Mouse (Mus musculus) MEL (cell line): ENCODE measurements at regions not wholly inside any gene's neighbourhood (a gene's known extent, or its start where the extent isn't known, plus 50 kb on each side); places are given as distances from the start of the nearest gene placed in this dataset.

Experiments used
- DNase-seq: peaks from one replicate; pipeline ENCODE4 v3.0.0; 2011; ENCODE audit warnings: low read depth, low spot score
- H3K27ac ChIP-seq: 2 replicates; pipeline ENCODE4 v1.5.1; 2012; ENCODE audit warnings: low read depth, mild to moderate bottlenecking, control low read depth, low read length, moderate library complexity; ENCODE audit not compliant: control insufficient read depth
- H3K27me3 ChIP-seq, 2 experiments: fragments of 150-350 bp in 1 of 2; sonication (generic) in 1 of 2; 2 replicates each; pipeline ENCODE4 v1.6.1; 2012; ENCODE audit warnings: low read length in 2 of 2, mild to moderate bottlenecking in 2 of 2, improper control_type of control experiment in 1 of 2, moderate library complexity in 1 of 2; ENCODE audit not compliant: insufficient read depth in 2 of 2, control insufficient read depth in 1 of 2
- H3K36me3 ChIP-seq, 2 experiments: 2 replicates each; pipeline ENCODE4 v1.6.1; 2012 to 2014; ENCODE audit warnings: low read length in 2 of 2, improper control_type of control experiment in 1 of 2, inconsistent platforms in 1 of 2, mild to moderate bottlenecking in 1 of 2; ENCODE audit not compliant: insufficient read depth in 2 of 2, control insufficient read depth in 1 of 2
- H3K4me1 ChIP-seq, 2 experiments: fragments of 150-350 bp in 1 of 2; sonication (generic) in 1 of 2; 2 replicates each; pipeline ENCODE4 v1.6.1; 2012; ENCODE audit warnings: low read length in 2 of 2, improper control_type of control experiment in 1 of 2, mild to moderate bottlenecking in 1 of 2; ENCODE audit not compliant: insufficient read depth in 2 of 2, control insufficient read depth in 1 of 2
- H3K4me3 ChIP-seq, 2 experiments: fragments of 150-350 bp in 1 of 2; sonication (generic) in 1 of 2; 2 replicates each; pipeline ENCODE4 v1.5.1; 2012; ENCODE audit warnings: low read depth in 2 of 2, low read length in 2 of 2, mild to moderate bottlenecking in 2 of 2, moderate library complexity in 2 of 2, control low read depth in 1 of 2, improper control_type of control experiment in 1 of 2; ENCODE audit not compliant: control insufficient read depth in 1 of 2, insufficient read depth in 1 of 2
- H3K79me2 ChIP-seq: 2 replicates; pipeline ENCODE4 v1.6.1; 2012; ENCODE audit warnings: mild to moderate bottlenecking, low read length, moderate library complexity; ENCODE audit not compliant: control insufficient read depth, poor library complexity, insufficient read depth
- H3K9ac ChIP-seq: 2 replicates; pipeline ENCODE4 v1.6.1; 2012; ENCODE audit warnings: low read depth, mild to moderate bottlenecking, control low read depth, low read length, moderate library complexity; ENCODE audit not compliant: control insufficient read depth, poor library complexity, severe bottlenecking
- H3K9me3 ChIP-seq: fragments of 150-350 bp; sonication (generic); replicated peaks from 2 replicates; pipeline ENCODE4 v1.6.1; 2012; ENCODE audit warnings: mild to moderate bottlenecking, low read length, improper control_type of control experiment, moderate library complexity; ENCODE audit not compliant: insufficient read depth
- CHD1 ChIP-seq: IDR thresholded peaks from 2 replicates; pipeline ENCODE4 v1.6.1; 2012; ENCODE audit warnings: low read depth, mild to moderate bottlenecking, inconsistent platforms, low read length, improper control_type of control experiment
- CHD2 ChIP-seq: IDR thresholded peaks from 2 replicates; pipeline ENCODE4 v1.6.1; 2011; ENCODE audit warnings: low read length, improper control_type of control experiment
- E2F4 ChIP-seq: IDR thresholded peaks from 2 replicates; pipeline ENCODE4 v1.6.1; 2011; ENCODE audit warnings: low read depth, low read length, improper control_type of control experiment, borderline replicate concordance
- ELF1 ChIP-seq: IDR thresholded peaks from 2 replicates; pipeline ENCODE4 v1.6.1; 2014; ENCODE audit warnings: low read depth, mild to moderate bottlenecking, inconsistent platforms, low read length, improper control_type of control experiment, moderate library complexity
- ETS1 ChIP-seq: IDR thresholded peaks from 2 replicates; pipeline ENCODE4 v1.6.1; 2012; ENCODE audit warnings: low read depth, mild to moderate bottlenecking, inconsistent platforms, low read length, improper control_type of control experiment, moderate library complexity
- GATA1 ChIP-seq: IDR thresholded peaks from 2 replicates; pipeline ENCODE4 v1.6.1; 2011; ENCODE audit warnings: low read depth, low read length, improper control_type of control experiment
- HCFC1 ChIP-seq: IDR thresholded peaks from 2 replicates; pipeline ENCODE4 v1.6.1; 2012; ENCODE audit warnings: low read depth, mild to moderate bottlenecking, inconsistent platforms, low read length, improper control_type of control experiment, moderate library complexity
- KAT2A ChIP-seq: conservative IDR thresholded peaks from 2 replicates; pipeline ENCODE4 v1.6.1; 2012; ENCODE audit warnings: low read depth, low read length, improper control_type of control experiment, inconsistent platforms
- MAX ChIP-seq: IDR thresholded peaks from 2 replicates; pipeline ENCODE4 v1.6.1; 2011; ENCODE audit warnings: low read length, improper control_type of control experiment
- MXI1 ChIP-seq: IDR thresholded peaks from 2 replicates; pipeline ENCODE4 v1.6.1; 2011; ENCODE audit warnings: mild to moderate bottlenecking, low read depth, low read length, improper control_type of control experiment
- MYB ChIP-seq: IDR thresholded peaks from 2 replicates; pipeline ENCODE4 v1.6.1; 2011; ENCODE audit warnings: mild to moderate bottlenecking, low read depth, low read length, improper control_type of control experiment
- NELFE ChIP-seq: IDR thresholded peaks from 2 replicates; pipeline ENCODE4 v1.6.1; 2011; ENCODE audit warnings: low read depth, low read length, improper control_type of control experiment
- POLR2AphosphoS2 ChIP-seq: IDR thresholded peaks from 2 replicates; pipeline ENCODE4 v1.6.1; 2011; ENCODE audit warnings: low read length, improper control_type of control experiment
- POLR2AphosphoS5 ChIP-seq: IDR thresholded peaks from 2 replicates; pipeline ENCODE4 v1.6.1; 2012; ENCODE audit warnings: low read depth, borderline replicate concordance, mild to moderate bottlenecking, inconsistent platforms, low read length, moderate library complexity, mixed read lengths
- RAD21 ChIP-seq: IDR thresholded peaks from 2 replicates; pipeline ENCODE4 v1.6.1; 2011; ENCODE audit warnings: mild to moderate bottlenecking, low read depth, low read length, improper control_type of control experiment
- RCOR1 ChIP-seq: IDR thresholded peaks from 2 replicates; pipeline ENCODE4 v1.6.1; 2012; ENCODE audit warnings: low read depth, mild to moderate bottlenecking, inconsistent platforms, low read length, improper control_type of control experiment
- SIN3A ChIP-seq: IDR thresholded peaks from 2 replicates; pipeline ENCODE4 v1.6.1; 2012; ENCODE audit warnings: low read length, improper control_type of control experiment, inconsistent platforms
- SMC3 ChIP-seq: IDR thresholded peaks from 2 replicates; pipeline ENCODE4 v1.6.1; 2011; ENCODE audit warnings: low read depth, low read length, improper control_type of control experiment
- TAL1 ChIP-seq: IDR thresholded peaks from 2 replicates; pipeline ENCODE4 v1.6.1; 2012; ENCODE audit warnings: mild to moderate bottlenecking, inconsistent platforms, low read length, moderate library complexity, mixed read lengths
- TCF12 ChIP-seq: IDR thresholded peaks from 2 replicates; pipeline ENCODE4 v1.6.1; 2014; ENCODE audit warnings: low read depth, mild to moderate bottlenecking, inconsistent platforms, low read length, improper control_type of control experiment, moderate library complexity
- UBTF ChIP-seq: IDR thresholded peaks from 2 replicates; pipeline ENCODE4 v1.6.1; 2012; ENCODE audit warnings: low read depth, mild to moderate bottlenecking, inconsistent platforms, low read length, improper control_type of control experiment, moderate library complexity, borderline replicate concordance; ENCODE audit not compliant: insufficient read depth
- USF1 ChIP-seq: IDR thresholded peaks from 2 replicates; pipeline ENCODE4 v1.6.1; 2014; ENCODE audit warnings: low read depth, mild to moderate bottlenecking, inconsistent platforms, low read length, improper control_type of control experiment, moderate library complexity
- ZC3H11A ChIP-seq: IDR thresholded peaks from 2 replicates; pipeline ENCODE4 v1.6.1; 2012; ENCODE audit warnings: low read depth, mild to moderate bottlenecking, inconsistent platforms, low read length, improper control_type of control experiment
- ZMIZ1 ChIP-seq: IDR thresholded peaks from 2 replicates; pipeline ENCODE4 v1.6.1; 2012; ENCODE audit warnings: low read depth, mild to moderate bottlenecking, inconsistent platforms, low read length, improper control_type of control experiment, moderate library complexity
- ZNF384 ChIP-seq: IDR thresholded peaks from 2 replicates; pipeline ENCODE4 v1.6.1; 2012; ENCODE audit warnings: low read depth, mild to moderate bottlenecking, inconsistent platforms, low read length, improper control_type of control experiment

- no peak overlapping the region for H3K4me3 ChIP-seq
- DNase-seq = no peak
- no peak for TF ChIP-seq MAX
- no peak for TF ChIP-seq ZMIZ1
- no peak for TF ChIP-seq ELF1
- no peak for TF ChIP-seq UBTF
- TF ChIP-seq MXI1 = no peak
- TF ChIP-seq CHD1 = no peak
- TF ChIP-seq RCOR1 = no peak
- TF ChIP-seq ZNF384 = no peak
- no peak for TF ChIP-seq TCF12
- TF ChIP-seq CHD2 = no peak
- TF ChIP-seq POLR2AphosphoS2 = no peak
- no peak for TF ChIP-seq SMC3
- TF ChIP-seq HCFC1 = no peak
- TF ChIP-seq ETS1 = no peak
- TF ChIP-seq TAL1 = no peak
- no peak for TF ChIP-seq RAD21
- no peak for TF ChIP-seq SIN3A
- no peak for TF ChIP-seq ZC3H11A
- no peak for TF ChIP-seq GATA1
- no peak for TF ChIP-seq NELFE
- TF ChIP-seq, all 39 proteins: peak for 0
- H3K79me2 ChIP-seq = no peaks in the 10 kb centered on the region
- no peaks in the 10 kb centered on the region for H3K4me1 ChIP-seq
- no peak overlapping the region for H3K27ac ChIP-seq
- H3K27me3 ChIP-seq = no peaks in the 10 kb centered on the region; a peak in 1 of 4 replicates
- H3K9ac ChIP-seq = no peak overlapping the region
- H3K9me3 ChIP-seq = no peaks in the 10 kb centered on the region
- H3K36me3 ChIP-seq = no peaks in the 10 kb centered on the region
Observed at GRCm38 (mm10) chr3:127966214-127966613, 70.1 kb upstream of the Fam241a start.

DNA sequence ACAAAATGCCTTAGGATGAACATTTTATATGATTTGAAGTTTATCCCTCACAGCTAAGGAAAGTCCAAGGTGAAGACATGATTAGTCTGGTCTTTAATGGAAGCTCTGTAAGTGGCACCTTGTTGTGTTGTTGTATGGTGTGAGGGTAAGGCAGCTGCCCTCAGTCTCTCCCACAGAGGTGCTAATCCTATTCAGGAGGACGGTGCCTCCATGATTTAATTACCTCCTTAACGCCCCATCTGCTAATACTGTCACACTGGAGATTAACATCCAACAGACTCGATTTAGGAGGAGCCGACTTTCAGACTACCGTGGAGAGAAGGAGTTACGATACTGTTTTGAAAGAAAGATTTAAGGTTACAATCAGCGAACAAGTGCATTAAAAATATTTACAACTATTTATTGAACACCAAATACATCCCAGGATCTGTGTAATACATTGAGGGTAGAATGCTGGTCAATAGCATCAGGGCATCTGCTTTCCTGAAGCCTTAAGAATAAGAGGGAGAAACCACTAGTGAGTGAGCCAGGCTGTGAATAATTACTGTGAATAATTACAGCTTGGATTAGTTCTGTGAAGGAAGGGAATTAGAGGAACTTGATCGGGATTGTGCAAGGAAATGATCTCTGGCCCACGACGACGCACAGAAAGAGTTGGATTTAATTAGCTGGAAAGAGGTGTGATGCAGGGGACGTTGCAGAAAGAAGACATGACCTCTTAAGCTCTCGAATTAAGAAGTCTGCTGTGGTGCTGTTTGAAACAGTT, 63.0 kb upstream of the Fam241a start:
- Histone ChIP-seq H3K9ac (no peak overlapping the region), H3K79me2 (no peaks in the 10 kb centered on the region), H3K36me3 (no peaks in the 10 kb centered on the region), H3K27ac (no peak overlapping the region), H3K4me3 (no peak overlapping the region), H3K9me3 (no peaks in the 10 kb centered on the region), H3K4me1 (no peaks in the 10 kb centered on the region), H3K27me3 (peaks cover 0 to 2% of the 10 kb centered on the region in 2 experiments; a peak in 1 of 4 replicates)
- DNase-seq = no peak
- TF ChIP-seq POLR2AphosphoS2 (no peak), TAL1 (no peak), POLR2AphosphoS5 (no peak), TCF12 (no peak), ZC3H11A (no peak), NELFE (no peak), E2F4 (no peak), RAD21 (no peak), ETS1 (no peak), UBTF (no peak), USF1 (no peak), MYB (no peak), KAT2A (no peak)
